Mouse (Mus musculus) 416B (cell line): ENCODE results near the gene Glis1.

ENCODE experiments used
- DNase-seq: peaks from one replicate; pipeline ENCODE4 v3.0.0; 2011; ENCODE audit warnings: low read depth

Glis1 gene

DNA sequence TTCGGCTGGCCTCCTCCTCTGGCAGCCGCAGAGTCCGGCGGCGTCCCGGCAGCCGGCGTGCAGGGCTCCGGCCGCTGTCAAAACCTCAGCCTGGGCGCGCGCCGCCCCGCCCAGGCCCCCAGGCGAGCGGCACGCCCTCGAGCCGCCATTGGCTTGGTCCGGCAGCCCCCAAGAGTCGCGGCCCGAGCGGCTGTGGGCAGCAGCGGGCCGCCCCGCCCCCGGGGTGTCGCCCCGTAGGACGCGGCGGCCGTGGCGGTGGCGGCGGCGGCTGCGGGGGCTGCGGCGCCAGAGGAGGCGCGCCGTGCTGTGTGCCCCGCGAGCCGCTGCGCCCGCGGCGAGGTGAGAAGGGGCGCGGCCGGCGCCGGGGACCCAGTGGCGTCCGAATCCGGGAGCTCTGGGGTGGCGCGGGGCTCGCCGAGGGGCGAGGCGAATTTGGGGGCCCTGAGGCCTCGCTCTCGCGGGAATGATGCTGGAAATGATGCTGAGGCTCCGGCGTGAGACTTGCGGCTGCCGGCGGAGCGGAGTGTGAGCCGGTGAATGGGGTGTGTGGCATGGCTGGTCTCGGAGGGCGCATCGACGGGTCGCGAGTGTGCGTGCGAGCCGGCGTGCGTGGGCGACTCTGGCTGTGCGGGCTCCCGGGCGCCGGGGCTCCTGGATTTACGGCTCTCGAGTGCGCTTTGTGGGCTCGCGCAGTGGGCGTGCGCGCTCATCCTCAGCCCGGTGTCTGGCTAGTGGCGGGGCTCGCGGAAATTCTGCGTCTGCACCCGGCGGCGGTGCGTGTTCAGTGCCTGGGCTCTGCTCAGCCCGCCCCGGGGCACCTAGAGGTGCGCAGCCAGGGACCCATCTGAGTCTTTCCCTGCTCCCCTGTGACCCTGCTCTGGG, at the start of gene Glis1:
Gene Glis1 (plus strand): TSS at position 236 of the 882 bp plus-strand sequence.
- DNase-seq: no peak

DNA sequence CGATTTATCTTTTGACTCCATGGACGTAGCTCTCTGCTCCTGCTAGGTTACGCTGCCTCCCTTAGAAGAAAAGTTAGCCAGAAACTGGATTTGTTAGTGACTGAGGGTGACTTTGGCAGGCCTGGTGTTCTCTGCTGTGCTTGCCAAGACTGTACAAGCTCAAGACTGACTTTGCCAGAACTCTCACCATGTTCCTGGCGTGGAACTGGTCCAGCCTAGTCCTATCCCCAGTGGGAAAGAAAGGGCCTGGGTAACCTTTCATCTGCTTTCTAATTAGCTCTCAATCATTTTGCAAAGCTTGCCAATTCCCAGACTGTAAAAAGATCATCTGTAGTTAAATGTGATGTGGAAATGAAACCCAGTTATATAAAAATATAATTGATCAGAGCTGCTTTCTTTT, 47.4 kb upstream of the Glis1 start:
- DNase-seq: no peak

DNA sequence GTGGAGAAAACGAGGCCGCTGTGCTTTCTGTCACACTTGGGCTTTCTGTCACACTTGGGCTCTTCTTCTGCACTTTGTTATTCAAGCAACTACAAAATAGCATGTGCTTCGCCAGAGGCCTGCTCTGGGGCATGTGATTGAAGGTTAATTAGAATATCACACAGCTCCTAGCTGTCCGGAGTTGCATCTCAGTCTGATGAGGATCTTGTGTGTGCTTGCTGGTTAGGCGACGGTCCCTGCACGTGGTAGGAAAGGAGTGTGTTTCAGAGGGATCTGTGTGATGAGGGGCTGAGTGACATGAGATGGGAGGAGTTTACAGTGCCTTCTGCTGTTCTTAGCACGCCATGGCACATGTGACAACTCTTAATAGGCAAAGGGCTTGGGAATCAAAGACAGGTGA, 46.9 kb upstream of the Glis1 start:
- DNase-seq: no peak

DNA sequence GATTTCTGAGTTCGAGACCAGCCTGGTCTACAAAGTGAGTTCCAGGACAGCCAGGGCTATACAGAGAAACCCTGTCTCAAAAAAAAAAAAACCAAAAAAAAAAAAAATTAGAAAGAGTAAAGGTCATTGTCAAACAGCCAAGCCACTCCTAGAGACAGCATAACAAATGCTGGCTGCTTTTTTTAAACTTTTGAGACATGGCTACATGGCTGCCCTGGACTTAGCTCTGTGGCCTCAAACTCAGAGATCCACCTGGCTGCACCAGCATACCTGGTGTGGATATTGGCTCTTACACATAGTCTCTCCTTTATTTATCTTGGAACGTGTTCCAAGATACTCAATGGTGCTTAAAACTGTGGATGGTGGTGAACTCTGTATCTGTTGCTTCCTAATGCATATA, 46.1 kb upstream of the Glis1 start:
- DNase-seq: no peak

DNA sequence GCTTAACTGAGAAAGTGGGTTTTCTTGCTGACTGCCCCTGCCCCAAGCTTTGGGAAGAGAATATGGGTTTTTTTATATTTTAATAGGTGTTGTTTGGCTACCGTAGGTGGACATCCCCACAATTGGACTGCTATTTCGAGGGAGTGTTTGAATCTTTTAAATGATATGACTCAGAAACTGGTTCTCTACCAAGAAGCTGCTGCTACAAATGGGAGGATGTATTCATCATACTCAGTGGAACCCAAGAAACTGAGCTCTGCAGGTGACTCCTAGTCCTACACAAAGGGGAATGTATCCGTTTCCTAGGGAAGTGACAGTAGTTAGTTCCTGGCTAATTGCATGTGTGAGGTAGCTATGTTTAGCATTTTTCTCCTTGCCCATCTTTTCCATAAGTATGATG, 45.0 kb upstream of the Glis1 start:
- no peak for DNase-seq

DNA sequence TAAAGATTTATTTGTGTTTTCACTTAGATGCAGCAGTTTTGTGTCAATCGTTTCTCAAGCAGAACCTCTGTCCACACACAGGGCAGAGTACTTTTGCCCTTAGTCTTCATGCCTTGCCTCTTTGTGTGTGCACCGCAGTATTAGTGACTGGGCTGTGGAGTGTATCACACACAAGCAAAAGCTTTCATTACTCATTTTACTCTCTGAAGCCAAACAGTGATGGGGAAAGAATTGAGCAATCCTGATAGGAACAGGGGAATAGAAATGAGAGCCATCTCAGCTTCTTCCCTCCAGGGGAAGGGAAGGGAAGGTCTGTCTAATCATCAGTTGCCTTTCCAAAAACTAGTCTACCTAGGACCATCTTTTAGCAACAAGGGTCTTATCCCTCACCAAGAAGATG, 40.6 kb upstream of the Glis1 start:
- no peak for DNase-seq

DNA sequence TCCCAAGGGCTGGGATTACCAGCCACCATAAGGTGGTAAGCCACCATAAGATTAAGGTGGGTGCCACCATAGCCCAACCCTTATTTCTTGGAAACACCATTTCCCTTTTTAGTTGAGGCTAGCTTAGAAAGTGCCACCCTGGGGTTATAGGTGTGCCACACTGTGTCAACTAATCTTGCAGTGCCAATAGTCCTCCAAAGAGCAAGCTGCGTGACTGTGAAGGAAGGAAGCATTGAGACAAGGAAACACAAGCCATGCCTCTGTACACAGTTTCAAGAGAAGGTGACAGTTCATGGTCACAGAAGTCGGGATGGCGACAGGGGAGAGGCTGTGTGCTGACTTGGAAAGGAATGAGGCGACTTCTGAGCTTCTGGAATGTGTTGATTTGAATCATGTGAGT, 14.2 kb upstream of the Glis1 start:
- DNase-seq: no peak

DNA sequence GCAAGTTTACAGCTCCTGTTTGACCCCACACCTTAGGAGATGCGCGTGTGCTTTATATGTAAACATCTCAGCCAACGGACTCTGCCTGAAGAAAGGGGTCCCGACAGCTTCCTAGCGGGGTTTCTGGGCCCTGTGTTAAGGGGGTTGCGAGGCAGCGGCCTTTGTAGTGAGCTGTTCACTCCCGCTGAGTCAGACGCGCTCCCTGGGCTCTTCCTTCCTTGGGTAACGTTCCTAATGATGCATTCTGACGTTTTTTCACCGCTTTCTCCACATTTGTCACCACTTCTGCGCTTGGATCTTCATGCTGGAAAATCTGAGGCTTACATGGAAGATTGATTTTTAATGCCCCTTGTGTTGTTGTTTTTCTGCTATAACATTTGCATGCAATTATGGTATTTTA, 12.7 kb upstream of the Glis1 start:
- DNase-seq: no peak

DNA sequence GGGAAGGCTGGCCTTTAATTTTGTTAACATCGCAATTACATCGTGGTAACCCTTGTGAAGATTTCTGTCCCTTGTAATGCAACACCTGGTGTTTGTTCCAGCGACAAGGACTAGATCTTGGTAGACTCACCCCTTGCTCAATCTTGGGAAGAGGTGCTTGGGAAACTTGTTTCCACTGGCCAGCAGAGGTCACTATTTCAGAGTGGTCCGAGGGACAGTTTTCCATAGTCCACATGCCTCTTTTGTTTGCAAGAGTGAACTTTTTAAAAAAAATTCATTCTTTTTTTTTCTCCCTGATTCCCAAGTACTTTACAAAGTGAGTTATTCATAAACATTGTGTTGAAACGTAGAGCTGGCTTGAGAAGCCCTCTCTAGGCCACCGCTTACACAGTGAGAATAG, 12.2 kb upstream of the Glis1 start:
- peak; percentile 37 for DNase-seq

DNA sequence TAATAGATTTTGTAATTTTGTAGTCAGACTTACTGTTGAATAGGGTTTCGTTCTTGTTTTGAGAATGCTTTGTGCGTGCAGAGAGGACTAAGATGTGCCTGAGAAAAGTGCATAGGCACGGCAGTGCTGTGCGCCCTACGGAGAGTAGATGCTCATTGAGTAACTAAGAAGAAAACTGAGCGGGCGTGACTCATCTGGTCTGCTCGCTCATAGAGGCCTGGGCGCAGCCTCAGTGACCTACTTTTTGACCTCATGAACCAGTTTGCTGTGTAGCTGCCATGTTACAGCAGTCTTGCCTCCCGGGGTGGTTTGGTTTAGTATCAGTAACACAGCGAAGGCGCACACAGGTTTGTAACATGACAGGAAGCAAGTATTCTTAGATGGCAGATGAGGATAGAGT, 8.8 kb upstream of the Glis1 start:
- DNase-seq: peak; percentile 9

DNA sequence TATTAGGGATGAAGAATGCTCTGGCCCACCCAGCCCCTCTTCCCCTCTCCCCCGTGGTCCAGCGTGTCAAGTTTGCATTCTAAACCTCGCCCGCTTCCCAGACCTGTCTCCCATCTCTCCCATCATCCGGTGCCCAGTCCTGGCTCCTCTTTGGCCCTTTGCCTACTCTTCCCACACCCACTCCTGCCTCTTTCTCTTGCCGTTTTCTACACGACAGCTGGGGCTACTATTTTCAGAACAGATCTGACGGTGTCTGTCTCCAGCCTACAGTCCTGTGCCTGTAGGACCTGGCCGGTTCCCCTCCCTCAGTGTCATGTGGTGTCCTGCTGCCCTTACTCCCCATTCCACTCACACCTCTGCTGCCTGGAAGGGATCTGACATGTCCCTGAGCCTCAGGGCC, 7.8 kb upstream of the Glis1 start:
- no peak for DNase-seq

DNA sequence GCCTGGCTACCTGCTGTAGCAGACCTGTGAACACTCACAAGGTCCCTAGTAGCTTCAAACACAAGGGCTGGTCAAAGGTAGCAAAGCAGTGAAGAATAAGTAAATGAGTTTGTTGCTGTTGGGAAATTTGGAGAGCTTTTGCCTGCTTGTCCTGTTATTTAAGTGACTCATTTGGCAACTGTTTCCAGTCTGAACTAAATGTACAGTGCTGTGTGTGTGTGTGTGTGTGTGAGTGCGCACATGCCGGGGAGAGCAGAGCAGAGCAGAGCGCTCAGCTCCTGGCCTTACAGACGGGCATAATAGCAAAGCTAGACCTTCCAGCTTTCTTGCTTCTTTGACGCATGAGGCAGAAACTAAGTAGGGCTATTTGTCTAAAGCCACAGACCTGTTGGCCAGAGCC, 1.7 kb upstream of the Glis1 start:
- DNase-seq: peak; percentile 7

DNA sequence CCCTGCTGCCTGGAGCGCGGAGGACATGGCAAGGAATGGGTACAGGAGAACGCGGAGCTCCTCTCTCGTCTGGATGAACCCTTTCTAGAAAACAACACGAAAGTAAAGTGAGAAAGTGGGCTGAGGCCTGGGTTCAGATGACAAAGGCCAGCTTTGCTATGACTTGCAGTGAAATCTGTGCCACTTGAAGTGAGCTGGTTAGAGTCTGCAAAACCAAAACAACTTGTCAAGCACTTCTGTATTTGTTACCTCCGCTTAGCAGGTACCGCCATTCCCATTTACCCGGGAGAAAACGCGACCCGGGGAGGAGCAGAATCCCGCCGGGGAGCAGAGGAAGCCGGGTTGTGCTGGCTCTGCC, 414 bp upstream of the Glis1 start:
- no peak for DNase-seq

DNA sequence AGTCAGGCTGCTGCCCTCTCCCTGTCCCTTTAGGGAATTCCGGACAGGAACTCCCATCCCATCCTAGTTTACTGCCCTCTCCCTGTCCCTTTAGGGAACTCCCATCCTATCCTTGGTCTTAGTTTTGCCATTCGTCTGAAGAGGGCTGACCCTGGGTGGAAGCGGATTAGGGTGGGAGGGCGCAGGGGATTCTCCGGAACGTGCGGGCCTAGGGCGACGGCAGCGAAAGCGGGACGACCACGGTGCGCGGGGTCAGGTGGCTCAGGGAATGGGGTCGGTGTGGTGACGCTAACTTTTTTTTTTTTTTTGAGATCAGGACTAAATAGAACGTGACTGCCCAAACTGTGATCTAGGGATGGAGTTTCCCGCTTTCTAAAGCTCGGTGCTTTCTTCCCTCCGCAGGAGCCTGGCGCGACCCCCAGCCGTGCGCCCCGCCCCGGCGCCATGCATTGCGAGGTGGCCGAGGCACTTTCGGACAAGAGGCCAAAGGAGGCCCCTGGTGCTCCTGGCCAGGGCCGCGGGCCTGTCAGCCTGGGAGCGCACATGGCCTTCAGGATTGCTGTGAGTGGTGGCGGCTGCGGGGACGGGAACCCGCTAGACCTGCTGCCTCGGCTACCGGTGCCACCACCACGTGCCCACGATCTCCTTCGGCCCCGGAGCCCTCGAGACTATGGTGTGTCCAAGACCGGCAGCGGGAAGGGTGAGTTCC, 1.0 kb downstream of the Glis1 start:
- DNase-seq: no peak

DNA sequence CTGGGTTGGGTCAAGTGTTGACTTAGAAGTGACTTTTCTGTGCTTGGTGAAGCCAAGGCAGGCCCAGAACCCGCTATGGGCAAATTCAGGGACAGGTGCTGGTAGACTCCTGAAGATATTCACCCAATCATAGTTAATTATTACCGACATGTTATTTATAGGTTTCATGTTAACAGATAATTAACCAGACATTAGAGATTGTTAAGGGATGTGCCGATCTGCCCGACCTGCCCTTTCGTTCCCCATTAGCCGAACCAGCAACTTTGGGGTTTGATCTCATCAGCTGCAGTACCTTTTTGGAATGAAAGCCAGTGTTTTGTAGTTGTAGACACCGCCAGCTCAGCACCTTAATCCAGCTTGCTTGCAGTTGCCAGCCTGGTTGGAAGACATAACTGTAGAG, 2.1 kb downstream of the Glis1 start:
- DNase-seq: no peak

DNA sequence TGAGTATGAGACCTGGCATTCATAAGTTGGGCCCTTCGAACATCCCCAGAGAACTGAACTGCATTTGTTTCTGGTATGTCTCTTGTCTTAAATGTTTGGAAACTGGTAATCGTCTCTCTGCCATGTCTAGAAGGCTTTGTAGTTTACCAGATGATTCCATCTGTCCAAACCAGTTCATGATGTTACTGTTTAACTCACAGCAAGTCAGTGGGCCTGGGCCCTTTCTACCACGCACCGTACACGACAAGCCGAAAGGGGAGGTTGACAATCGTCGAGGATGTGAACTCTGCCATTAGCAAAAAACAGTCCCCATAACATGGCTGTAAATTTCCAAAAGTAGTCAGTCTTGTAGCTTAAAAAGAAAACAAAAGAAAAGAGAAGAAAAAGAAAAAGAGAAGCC, 4.3 kb downstream of the Glis1 start:
- DNase-seq: no peak

DNA sequence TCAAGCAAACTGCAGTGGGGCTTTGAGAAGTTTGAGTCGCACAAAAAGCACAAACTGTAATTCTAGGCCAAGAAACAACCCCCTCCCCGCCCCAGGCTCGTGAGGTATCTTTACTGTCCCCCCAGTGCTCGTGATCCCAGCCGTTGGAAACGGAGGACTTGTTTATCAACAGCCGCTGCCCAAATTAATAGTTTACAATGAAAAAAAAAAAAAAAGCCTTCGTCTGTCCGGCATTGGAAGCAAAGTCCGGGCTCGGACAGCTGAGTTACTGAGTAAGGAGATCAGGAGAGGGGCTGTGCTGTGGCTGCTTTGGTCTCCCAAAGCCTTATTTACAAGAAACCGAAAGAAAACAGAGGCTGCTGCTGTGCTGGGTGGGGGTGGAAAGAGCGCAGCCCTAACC, 5.9 kb downstream of the Glis1 start:
- DNase-seq: no peak

DNA sequence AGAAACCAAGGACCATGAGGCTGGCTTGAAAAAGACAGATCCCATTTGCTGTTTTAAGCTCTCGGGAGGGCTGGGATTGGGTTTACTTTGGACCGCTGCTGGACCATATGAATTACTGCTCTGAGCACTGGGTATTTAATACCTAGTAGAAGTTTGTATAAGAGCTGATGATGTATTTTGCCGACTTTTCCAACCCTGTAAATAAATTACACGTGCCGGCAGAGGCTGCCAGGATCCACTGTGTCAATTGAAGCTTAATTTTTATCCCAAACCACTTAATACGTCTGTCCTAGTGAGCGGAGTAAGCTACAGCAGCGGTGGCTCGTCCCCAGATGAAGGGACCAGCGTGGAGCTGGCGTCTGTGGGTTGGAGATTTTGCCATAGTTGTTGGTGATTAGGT, 7.9 kb downstream of the Glis1 start:
- no peak for DNase-seq

DNA sequence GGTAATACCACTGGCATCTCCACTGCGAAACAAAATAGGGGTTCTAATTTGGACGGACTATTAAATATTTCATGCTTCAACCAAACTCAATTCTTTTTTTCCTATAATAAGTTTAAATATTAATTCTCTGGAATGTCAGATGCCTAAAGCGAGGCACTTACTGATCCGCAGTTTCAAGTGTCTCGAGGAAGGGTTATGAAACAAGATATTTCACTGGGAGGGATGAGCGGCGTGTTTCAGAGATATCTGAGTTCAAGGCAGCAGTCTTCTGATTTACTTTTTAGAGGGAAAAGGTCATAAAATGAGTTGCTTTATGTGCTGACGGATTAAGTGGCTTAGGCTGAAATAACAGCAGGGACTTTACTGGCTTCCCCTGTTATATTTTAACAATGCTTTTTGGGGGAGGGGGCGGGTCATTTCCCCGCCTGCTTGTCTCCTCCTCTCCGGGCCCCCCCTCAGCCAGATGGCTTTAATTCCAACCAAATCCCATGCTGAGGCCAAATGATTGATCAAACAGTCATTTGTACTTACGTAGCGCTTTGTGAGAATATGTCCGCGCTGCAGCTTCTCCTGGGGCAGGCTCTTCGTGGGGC, 8.6 kb downstream of the Glis1 start:
- DNase-seq: no peak

DNA sequence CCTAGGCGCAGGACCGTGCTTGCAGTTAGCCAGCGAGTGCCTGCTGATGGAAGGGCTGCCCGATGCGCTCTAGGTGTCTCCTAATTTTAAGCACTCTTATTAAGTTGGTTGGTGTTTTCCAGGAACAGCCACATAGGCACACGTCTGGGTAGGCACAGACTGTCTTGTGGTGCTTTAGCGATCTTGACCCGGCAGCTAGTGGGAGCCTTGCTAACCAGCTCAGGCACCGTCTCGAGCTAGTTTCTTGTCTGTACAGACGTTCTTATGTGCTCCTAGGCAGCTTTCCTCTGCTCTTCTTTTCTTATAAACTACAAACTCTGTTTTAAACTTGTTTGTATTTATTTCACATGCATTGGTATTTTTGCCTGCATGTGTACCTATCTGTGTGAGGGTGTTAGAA, 9.2 kb downstream of the Glis1 start:
- DNase-seq: no peak

DNA sequence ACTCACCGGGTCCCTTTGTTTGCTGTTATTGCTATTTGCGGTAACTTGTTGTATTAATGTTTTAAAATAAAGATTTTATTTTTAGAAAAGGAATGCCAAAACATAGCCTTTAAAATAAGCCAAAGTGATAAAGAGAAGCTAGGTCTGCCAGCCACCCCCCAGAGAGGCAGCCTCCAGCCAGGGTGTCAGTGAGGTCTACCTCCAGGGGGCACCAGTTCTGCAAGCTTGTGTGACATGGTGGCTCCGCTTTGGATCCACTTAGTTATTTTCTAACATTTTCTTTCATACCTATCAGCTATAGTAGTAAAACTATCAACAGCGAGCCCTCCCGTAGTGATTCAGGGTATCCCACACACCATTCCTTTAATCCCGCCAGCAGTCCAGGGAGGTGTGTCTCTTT, 14.1 kb downstream of the Glis1 start:
- peak; percentile 5 for DNase-seq

DNA sequence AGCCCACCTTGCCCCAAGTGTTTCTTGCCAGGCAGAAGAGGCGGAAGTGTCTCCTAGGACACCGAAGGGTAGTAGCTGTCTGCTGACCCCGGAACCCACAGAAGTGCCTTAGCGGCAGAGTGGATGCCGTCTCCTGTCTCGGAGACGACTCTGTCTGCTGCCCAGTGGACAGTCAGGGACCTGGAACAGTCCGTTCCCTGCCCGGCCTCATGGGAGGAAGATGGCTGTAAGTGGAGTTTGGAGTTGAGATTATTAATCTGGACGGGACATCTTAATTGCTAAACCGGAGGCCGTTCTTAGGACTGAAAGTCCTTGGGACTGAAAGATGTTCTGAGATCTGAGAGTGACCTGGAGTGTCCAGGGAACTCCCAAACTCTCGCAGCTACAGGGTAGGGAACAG, 15.1 kb downstream of the Glis1 start:
- DNase-seq: no peak

DNA sequence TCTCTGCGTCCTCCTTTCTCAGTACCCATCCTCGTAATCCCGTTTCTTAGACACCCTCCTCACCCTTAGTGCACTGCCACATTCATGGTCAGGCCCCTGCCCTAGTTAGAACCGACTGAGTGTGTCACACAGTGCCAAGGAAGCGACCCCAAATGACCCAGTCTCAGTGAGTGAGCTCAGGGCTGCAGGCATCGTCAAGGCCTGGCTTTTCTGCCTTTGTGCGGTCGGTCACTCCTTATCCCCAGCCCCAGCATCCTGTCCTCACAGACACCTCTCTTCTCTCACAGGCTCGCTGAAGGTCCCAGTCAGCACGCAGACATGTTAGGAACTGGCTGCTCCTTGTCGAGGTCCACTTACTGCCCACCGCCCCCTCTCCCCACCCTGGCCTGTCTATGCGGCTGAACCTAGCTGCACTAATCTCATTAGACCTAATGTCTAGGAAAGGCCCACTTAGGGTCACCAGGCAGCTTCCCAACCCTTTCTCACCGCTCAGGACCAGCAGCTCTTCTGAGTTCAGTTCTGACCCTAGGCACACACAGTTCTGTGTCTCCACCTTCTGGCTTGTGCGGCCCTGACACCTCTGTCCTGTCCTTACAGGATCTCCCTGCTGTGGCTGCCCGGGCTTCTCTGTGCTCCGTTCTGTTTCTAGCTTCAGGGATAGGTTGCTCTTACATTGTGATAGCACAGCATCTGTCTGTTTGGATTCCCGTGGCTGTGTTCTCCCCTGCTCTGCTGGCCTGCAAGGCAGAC, 18.1 kb downstream of the Glis1 start:
- DNase-seq: peak; percentile 5
